Mouse (Mus musculus) intestine, postnatal 0 days (tissue): ENCODE measurements around the gene Gna15. TPM values are rescaled to one million over a fixed set of nuclear protein-coding genes. Genes with fewer than 3 reads are reported as not detected.

ENCODE experiments used
- ATAC-seq: fragments of 200-750 bp; cut with Nextera tagmentation; 2 replicates; pipeline ENCODE4 v1.8.0; 2017; ENCODE audit warnings: mild to moderate bottlenecking, moderate TSS enrichment, moderate library complexity
- H3K27ac ChIP-seq: fragments of 300-500 bp; sonication (generic); 2 replicates; pipeline ENCODE4 v1.5.1; 2014; ENCODE audit warnings: mild to moderate bottlenecking, low read depth, low read length, moderate library complexity
- H3K27me3 ChIP-seq: fragments of 300-500 bp; sonication (generic); replicated peaks from 2 replicates; pipeline ENCODE4 v1.6.1; 2014; ENCODE audit warnings: low read length, mixed read lengths; ENCODE audit not compliant: control insufficient read depth, insufficient read depth
- H3K36me3 ChIP-seq: fragments of 300-500 bp; sonication (generic); 2 replicates; pipeline ENCODE4 v1.6.1; 2014; ENCODE audit warnings: mild to moderate bottlenecking, moderate library complexity; ENCODE audit not compliant: control insufficient read depth, insufficient read depth
- H3K4me1 ChIP-seq: fragments of 300-500 bp; sonication (generic); replicated peaks from 2 replicates; pipeline ENCODE4 v1.6.1; 2014; ENCODE audit warnings: antibody characterized with exemption, low read length, mixed read lengths; ENCODE audit not compliant: control insufficient read depth, insufficient read depth
- H3K4me2 ChIP-seq: fragments of 300-500 bp; sonication (generic); replicated peaks from 2 replicates; pipeline ENCODE4 v1.6.1; 2014; ENCODE audit warnings: low read depth, mild to moderate bottlenecking, moderate library complexity
- H3K4me3 ChIP-seq: fragments of 300-500 bp; sonication (generic); 2 replicates; pipeline ENCODE4 v1.5.1; 2014; ENCODE audit warnings: low read depth, low read length
- H3K9ac ChIP-seq: fragments of 300-500 bp; sonication (generic); 2 replicates; pipeline ENCODE4 v1.6.1; 2014; ENCODE audit warnings: mild to moderate bottlenecking, low read depth, low read length
- H3K9me3 ChIP-seq: fragments of 300-500 bp; sonication (generic); 2 replicates; pipeline ENCODE4 v1.6.1; 2016; ENCODE audit warnings: mixed run types; ENCODE audit not compliant: control insufficient read depth
- CTCF ChIP-seq: sonication (generic); IDR thresholded peaks from 2 replicates; pipeline ENCODE4 v1.5.1; 2016; ENCODE audit warnings: low read depth, mild to moderate bottlenecking, control low read depth, antibody characterized with exemption, moderate library complexity
- WGBS: fragments of 180-500 bp; shearing (Covaris S2); extraction: QIAGEN DNeasy Blood & Tissue Kit; methylation state at CpG from one replicate; pipeline ENCODE4 v1.1.7; 2014; 5-methylcytosine and 5-hydroxymethylcytosine counted together
- polyA plus RNA-seq: library from polyadenylated mRNA; unstranded; fragments of >200 nt; fragmentation: Nextera tagmentation; extraction: Ambion mirVana; gene quantifications from 2 replicates; pipeline ENCODE4 v1.2.1, GENCODE M21; 2015

The Gna15 gene
- polyA plus RNA-seq, 1 experiment from 2014 or later = 0.64 TPM

DNA sequence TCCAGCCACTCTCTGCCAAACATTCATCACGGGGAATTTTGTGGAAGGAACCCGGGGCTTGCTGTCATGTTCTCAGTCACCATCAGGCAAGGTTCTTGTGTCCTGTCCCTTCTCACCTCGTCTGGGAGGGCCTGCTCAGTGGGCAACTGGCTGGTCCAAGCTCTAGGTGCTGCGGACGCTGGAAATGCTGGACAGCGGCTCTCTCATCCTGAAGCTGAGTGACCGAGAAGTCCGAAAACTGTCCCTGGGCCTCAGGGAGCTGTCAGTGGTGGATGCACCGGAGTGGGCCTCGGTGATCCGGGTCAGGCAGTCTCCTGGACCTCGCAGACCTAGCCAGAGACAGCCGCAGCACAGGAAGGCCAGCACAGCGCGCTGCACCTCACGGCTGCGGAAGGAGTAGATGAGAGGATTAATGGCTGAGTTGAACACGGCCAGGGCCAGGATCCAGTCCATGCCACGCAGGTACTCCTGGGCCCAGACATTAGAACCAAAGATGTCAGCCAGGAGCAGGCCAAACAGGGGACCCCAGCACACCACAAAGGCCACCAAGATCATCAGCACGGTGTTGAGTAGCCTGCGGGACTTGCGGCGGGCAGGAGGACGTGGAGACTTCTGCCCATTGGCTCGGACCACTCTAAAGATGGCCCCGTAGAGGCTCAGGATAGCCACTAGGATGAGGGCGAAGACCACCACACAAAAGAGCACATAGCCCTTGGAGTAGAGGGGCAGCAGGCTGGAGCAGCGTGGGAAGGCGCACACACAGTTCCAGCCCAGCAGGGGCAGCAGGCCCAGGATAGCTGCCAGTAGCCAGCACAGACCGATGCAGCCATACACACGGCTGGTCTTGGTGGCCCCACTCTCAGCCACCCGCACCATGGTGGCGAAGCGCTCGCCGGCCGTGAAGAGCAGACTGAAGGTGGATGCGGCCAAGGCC, 25.4 kb downstream of the Gna15 start:
- Histone ChIP-seq H3K36me3 (0 out of 2 replicates have a peak, but pooled peaks cover 4% of the 10 kb centered on the region), H3K27me3 (0 out of 2 replicates have a peak, but pooled peaks cover 6% of the 10 kb centered on the region), H3K27ac (no peak overlapping the region), H3K4me3 (no peak overlapping the region), H3K4me2 (no peak overlapping the region), H3K9me3 (no peaks in the 10 kb centered on the region), H3K4me1 (peaks cover 21% of the 10 kb centered on the region), H3K9ac (no peak overlapping the region)
- 84% methylated on average over 38 of the region's 38 CpGs for WGBS
- TF ChIP-seq CTCF = peak; percentile 43
- ATAC-seq = no peak

- no peak for ATAC-seq
- peaks cover 12% of the 10 kb centered on the region; the same call in 1 of the 2 replicates for H3K36me3 ChIP-seq
- peaks cover 21% of the 10 kb centered on the region for H3K4me1 ChIP-seq
- no peak overlapping the region for H3K9ac ChIP-seq
- TF ChIP-seq CTCF = no peak
- no peak overlapping the region for H3K4me3 ChIP-seq
- peak overlapping the region; percentile 88; the same call in 1 of the 2 replicates for H3K4me2 ChIP-seq
- H3K27me3 ChIP-seq = no peaks in the 10 kb centered on the region
- H3K27ac ChIP-seq = no peak overlapping the region
- WGBS = 81% methylated on average over 17 of the region's 17 CpGs
- H3K9me3 ChIP-seq = no peaks in the 10 kb centered on the region
These were observed 26.4 kb downstream of the Gna15 start for GRCm38 (mm10) chr10:81497401-81498270.

DNA sequence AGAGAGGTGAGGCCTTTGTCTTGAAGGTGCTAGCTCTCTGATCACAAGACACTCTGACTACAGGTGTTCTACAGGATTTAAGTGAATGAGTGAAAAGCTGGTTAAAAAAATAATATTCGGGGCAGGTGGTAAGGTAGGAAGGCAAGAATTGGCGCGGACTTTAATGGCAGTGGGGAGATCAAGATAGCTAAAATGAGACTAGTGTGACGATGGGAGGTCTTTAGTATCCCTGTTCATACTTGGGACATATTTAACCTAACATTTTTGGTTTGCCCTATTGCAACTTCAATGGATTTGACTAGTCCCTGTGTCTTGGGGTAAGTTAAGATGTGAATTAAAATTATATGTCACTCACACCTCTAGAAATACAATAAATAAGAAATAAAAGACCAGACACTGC, 27.1 kb downstream of the Gna15 start:
- no peak for TF ChIP-seq CTCF
- Histone ChIP-seq H3K9ac (no peak overlapping the region), H3K4me3 (peak overlapping the region; percentile 80), H3K4me2 (peak overlapping the region; percentile 88), H3K4me1 (peaks cover 21% of the 10 kb centered on the region), H3K9me3 (no peaks in the 10 kb centered on the region), H3K36me3 (peaks cover 19% of the 10 kb centered on the region), H3K27ac (no peak overlapping the region), H3K27me3 (no peaks in the 10 kb centered on the region)
- WGBS = 23% methylated on average over 4 of the region's 4 CpGs
- ATAC-seq = no peak

GRCm38 (mm10) chr10:81496264-81496901, 27.6 kb downstream of the Gna15 start, which contains the start of gene Ncln:
Gene Ncln, minus strand, starts transcription at chr10:81496392.
- no peak for TF ChIP-seq CTCF
- Histone ChIP-seq H3K9ac (peak within 1 kb of the TSS; percentile 84), H3K9me3 (no peaks in the 10 kb centered on the region), H3K4me2 (peak within 1 kb of the TSS; percentile 88), H3K27me3 (no peaks in the 10 kb centered on the region), H3K4me3 (peak within 1 kb of the TSS; percentile 80), H3K27ac (peak within 1 kb of the TSS; percentile 55), H3K36me3 (peaks cover 25% of the 10 kb centered on the region), H3K4me1 (peaks cover 21% of the 10 kb centered on the region)
- under 1% methylated on average over 45 of the region's 45 CpGs for WGBS
- ATAC-seq = peak; percentile 92

GRCm38 (mm10) chr10:81495616-81496263, 28.3 kb downstream of the Gna15 start:
- Histone ChIP-seq H3K27ac (peak overlapping the region; percentile 55), H3K4me3 (peak overlapping the region; percentile 80), H3K9ac (peak overlapping the region; percentile 84), H3K36me3 (peaks cover 31% of the 10 kb centered on the region), H3K27me3 (no peaks in the 10 kb centered on the region), H3K4me1 (peaks cover 21% of the 10 kb centered on the region), H3K4me2 (peak overlapping the region; percentile 88), H3K9me3 (no peaks in the 10 kb centered on the region)
- under 1% methylated on average over 40 of the region's 41 CpGs for WGBS
- no peak for TF ChIP-seq CTCF
- peak; percentile 2; the same call in 1 of the 2 replicates for ATAC-seq
